Mouse (Mus musculus) small intestine, adult 2 months (tissue): ENCODE results near the gene Kcna1. TPM values are rescaled to one million over a fixed set of nuclear protein-coding genes. Genes with fewer than 3 reads are reported as not detected.

ENCODE experiments used
- H3K27ac ChIP-seq: fragments of 200-500 bp; 2 replicates; pipeline ENCODE4 v1.5.1; 2012; ENCODE audit warnings: low read depth, low read length, control low read depth, inconsistent platforms; ENCODE audit not compliant: insufficient read depth
- H3K27me3 ChIP-seq: fragments of 200-500 bp; 2 replicates; pipeline ENCODE4 v1.6.1; 2012; ENCODE audit warnings: mild to moderate bottlenecking, moderate library complexity, low read length, inconsistent platforms; ENCODE audit not compliant: control insufficient read depth, insufficient read depth
- H3K36me3 ChIP-seq: fragments of 200-500 bp; 2 replicates; pipeline ENCODE4 v1.6.1; 2012; ENCODE audit warnings: mild to moderate bottlenecking, low read length, control low read depth, inconsistent platforms; ENCODE audit not compliant: control insufficient read depth, insufficient read depth
- H3K4me1 ChIP-seq: fragments of 200-500 bp; 2 replicates; pipeline ENCODE4 v1.6.1; 2012; ENCODE audit warnings: low read length, inconsistent platforms, mixed read lengths; ENCODE audit not compliant: control insufficient read depth, insufficient read depth, insufficient read length
- H3K4me3 ChIP-seq: fragments of 200-500 bp; 2 replicates; pipeline ENCODE4 v1.5.1; 2012; ENCODE audit warnings: low read depth, mild to moderate bottlenecking, control low read depth, inconsistent platforms, low read length, moderate library complexity
- CTCF ChIP-seq: fragments of 200-500 bp; IDR thresholded peaks from 2 replicates; pipeline ENCODE4 v1.5.1; 2012; ENCODE audit warnings: low read depth, mild to moderate bottlenecking, control low read depth, inconsistent platforms, low read length, moderate library complexity, mixed read lengths; ENCODE audit not compliant: insufficient replicate concordance, insufficient read length; ENCODE audit errors: extremely low read depth
- POLR2A ChIP-seq: fragments of 200-500 bp; IDR thresholded peaks from 2 replicates; pipeline ENCODE4 v1.6.1; 2012; ENCODE audit warnings: low read depth, mild to moderate bottlenecking, control low read depth, inconsistent platforms, low read length, moderate library complexity
- WGBS: fragments of 180-500 bp; shearing (Covaris S2); methylation state at CpG from one replicate; pipeline ENCODE4 v1.1.7; 2018; 5-methylcytosine and 5-hydroxymethylcytosine counted together
- polyA plus RNA-seq: library from polyadenylated mRNA; depleted of rRNA; stranded (reverse); fragments of >200 nt; gene quantifications from 2 replicates; pipeline ENCODE4 v1.2.3, GENCODE M21; 2012

Gene Kcna1
- polyA plus RNA-seq, 1 experiment: 0.43 TPM

DNA sequence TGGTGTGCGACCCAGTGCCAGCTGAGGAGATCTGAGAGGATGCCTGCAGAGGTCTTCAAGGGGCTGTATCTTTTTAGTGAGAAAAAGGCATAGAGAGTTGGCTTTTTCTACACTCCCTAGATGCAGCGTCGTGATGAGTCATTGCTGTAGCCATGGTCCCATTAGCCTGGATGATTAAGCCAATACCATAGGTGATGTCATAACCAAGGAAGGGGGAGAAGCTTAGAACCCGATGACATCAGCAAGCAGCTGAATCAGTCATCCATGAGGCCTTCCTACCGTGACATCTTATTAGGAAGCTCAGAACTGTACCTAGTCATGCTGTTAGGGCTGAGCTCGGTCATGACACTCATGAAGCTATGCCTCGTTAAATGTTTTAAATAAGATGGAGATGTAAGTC is 7.4 kb upstream of the Kcna1 start:
- Histone ChIP-seq H3K4me3 (no peak overlapping the region), H3K27me3 (no peaks in the 10 kb centered on the region), H3K36me3 (no peaks in the 10 kb centered on the region), H3K27ac (no peak overlapping the region), H3K4me1 (no peaks in the 10 kb centered on the region)
- TF ChIP-seq CTCF: no peak
- WGBS: 88% methylated on average over 7 of the region's 7 CpGs

DNA sequence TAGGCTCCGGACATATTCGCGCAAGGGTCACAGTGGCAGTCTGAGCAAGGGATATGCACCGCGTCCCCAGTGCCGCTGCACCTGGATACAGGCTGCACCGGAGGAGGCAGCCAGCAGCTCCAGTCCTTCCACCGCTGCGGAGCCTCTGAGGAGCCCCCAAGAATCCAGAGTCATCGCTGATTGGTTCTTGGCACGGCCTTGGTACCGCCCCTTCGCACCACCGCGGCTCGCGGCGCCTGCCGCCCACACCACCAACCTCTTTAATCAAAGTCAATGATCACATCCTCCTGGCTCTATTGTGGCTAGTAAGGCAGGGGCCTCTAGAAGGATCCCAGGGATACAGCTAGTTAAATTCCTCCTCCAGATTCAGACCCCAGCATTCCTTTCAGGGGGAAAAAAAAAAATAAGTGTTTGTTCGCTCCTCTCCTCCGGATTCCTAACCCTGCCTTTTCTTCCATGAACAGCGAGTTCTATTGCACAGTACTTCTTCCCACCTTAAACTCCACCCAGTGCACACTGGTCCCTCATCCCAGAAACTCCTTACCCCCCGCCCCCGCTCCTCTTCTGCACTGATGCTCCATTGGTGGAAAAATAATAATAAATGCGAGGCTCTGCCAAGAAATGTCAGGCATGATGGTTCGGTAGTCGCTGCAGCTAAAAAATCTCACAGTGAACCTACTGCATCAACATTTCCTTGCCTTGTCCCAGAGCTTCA is 383 bp downstream of the Kcna1 start:
- Histone ChIP-seq H3K27me3 (peaks cover 33% of the 10 kb centered on the region), H3K4me3 (no peak overlapping the region), H3K4me1 (no peaks in the 10 kb centered on the region; the same call in 1 of the 2 replicates), H3K36me3 (no peaks in the 10 kb centered on the region), H3K27ac (no peak overlapping the region)
- WGBS: 6% methylated on average over 27 of the region's 27 CpGs
- no peak for TF ChIP-seq CTCF
- no peak for TF ChIP-seq POLR2A

- Histone ChIP-seq H3K4me1 (no peaks in the 10 kb centered on the region; the same call in 1 of the 2 replicates), H3K27me3 (peaks cover 33% of the 10 kb centered on the region), H3K36me3 (no peaks in the 10 kb centered on the region), H3K27ac (no peak overlapping the region), H3K4me3 (no peak overlapping the region)
- 3% methylated on average over 24 of the region's 24 CpGs for WGBS
- TF ChIP-seq POLR2A: no peak
- no peak for TF ChIP-seq CTCF
Observed at GRCm38 (mm10) chr6:126645044-126645541, 1.1 kb downstream of the Kcna1 start.

GRCm38 (mm10) chr6:126644181-126645043 is 1.8 kb downstream of the Kcna1 start:
- TF ChIP-seq POLR2A (no peak), CTCF (no peak)
- no peaks in the 10 kb centered on the region for H3K36me3 ChIP-seq
- H3K4me1 ChIP-seq: no peaks in the 10 kb centered on the region; the same call in 1 of the 2 replicates
- H3K27ac ChIP-seq: no peak overlapping the region
- WGBS: 1% methylated on average over 66 of the region's 66 CpGs
- peak overlapping the region; percentile 32 for H3K4me3 ChIP-seq
- H3K27me3 ChIP-seq: peaks cover 33% of the 10 kb centered on the region

DNA sequence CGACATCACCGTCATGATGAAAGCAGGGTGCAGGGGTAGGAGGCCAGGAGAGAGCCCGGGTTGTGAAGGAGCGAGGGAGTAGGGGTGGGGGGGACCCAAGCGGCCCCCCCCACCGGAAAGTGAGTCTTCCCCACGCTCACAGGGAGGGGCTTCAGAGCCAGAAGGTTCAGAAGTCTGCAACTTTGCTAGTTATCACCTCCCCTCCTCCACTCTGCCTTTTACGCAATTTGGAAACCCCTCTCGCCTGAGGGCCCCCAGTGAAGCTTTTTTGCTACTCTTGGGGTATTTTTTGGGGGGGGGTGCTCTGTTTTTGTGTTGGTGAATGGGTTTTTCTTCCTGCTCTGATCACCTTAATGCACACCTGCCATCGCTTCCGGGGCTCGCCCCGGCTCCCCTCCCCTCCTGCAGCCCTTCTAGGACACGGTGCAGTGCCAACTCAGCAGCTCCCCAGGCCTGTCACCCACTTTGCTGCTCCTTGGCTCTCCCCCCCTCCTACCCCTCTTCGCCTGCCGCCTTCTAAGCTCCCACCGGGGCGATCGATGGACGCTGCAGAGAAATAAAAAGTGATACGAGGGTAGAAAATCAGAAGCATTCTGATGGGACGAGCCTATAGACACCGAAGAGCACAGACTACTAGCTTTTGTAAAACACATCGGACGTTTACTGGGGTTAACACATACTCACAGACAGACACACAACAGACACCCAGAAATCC is 2.7 kb downstream of the Kcna1 start:
- Histone ChIP-seq H3K27me3 (peaks cover 33% of the 10 kb centered on the region), H3K4me1 (no peaks in the 10 kb centered on the region; the same call in 1 of the 2 replicates), H3K4me3 (no peak overlapping the region; the same call in 1 of the 2 replicates), H3K36me3 (no peaks in the 10 kb centered on the region), H3K27ac (no peak overlapping the region)
- TF ChIP-seq POLR2A: no peak
- no peak for TF ChIP-seq CTCF
- 4% methylated on average over 25 of the region's 25 CpGs for WGBS

DNA sequence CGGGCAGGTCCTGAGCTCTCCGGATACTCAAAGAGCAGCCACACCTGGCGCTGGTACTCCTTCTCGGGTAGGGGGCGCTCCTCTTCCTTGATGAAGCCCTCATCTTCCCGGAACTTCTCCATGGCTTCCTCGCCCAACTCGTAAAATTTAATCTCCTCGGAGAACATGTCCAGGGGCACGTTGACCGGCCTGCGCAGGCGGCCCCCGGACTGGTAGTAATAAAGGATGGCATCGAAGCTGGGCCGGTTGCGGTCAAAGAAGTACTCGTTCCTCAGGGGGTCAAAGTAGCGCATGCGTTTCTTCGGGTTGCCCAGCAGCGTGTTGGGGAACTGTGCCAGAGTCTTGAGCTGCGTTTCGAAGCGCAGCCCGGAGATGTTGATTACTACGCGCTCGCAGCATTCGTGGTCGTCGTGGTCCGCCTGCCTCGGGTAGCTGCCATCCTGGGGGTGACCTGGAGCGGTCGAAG is 3.3 kb downstream of the Kcna1 start:
- no peak overlapping the region for H3K27ac ChIP-seq
- WGBS: 4% methylated on average over 36 of the region's 36 CpGs
- no peak overlapping the region; the same call in 1 of the 2 replicates for H3K4me3 ChIP-seq
- no peak for TF ChIP-seq POLR2A
- no peak for TF ChIP-seq CTCF
- peaks cover 33% of the 10 kb centered on the region for H3K27me3 ChIP-seq
- H3K4me1 ChIP-seq: no peaks in the 10 kb centered on the region; the same call in 1 of the 2 replicates
- no peaks in the 10 kb centered on the region for H3K36me3 ChIP-seq

- Histone ChIP-seq H3K27ac (no peak overlapping the region), H3K27me3 (no peaks in the 10 kb centered on the region), H3K4me3 (no peak overlapping the region), H3K4me1 (no peaks in the 10 kb centered on the region), H3K36me3 (no peaks in the 10 kb centered on the region)
- no peak for TF ChIP-seq CTCF
- TF ChIP-seq POLR2A: no peak
- 51% methylated on average over 7 of the region's 7 CpGs for WGBS
Observed at GRCm38 (mm10) chr6:126628451-126628850, 17.7 kb downstream of the Kcna1 start.
